Mouse (Mus musculus): ENCODE results near the gene Krt26. TPM values are rescaled to one million over a fixed set of nuclear protein-coding genes. Genes with fewer than 3 reads are reported as not detected.

Gene Krt26
- polyA plus RNA-seq, 1 experiment from 2014 or later = 0.06 TPM

- H3K27ac ChIP-seq = no peak overlapping the region
- H3K4me3 ChIP-seq (replicated peaks) = no peak overlapping the region
- H3K9me3 ChIP-seq = no peaks in the 10 kb centered on the region
- no peak overlapping the region for H3K4me2 ChIP-seq
- ATAC-seq (ENCODE audit: insufficient read depth, low FRiP score, low read depth) = no peak
- no peaks in the 10 kb centered on the region for H3K27me3 ChIP-seq (replicated peaks)
- WGBS = 34% methylated on average over 2 of the region's 2 CpGs
- H3K4me1 ChIP-seq = no peaks in the 10 kb centered on the region
- H3K9ac ChIP-seq = no peak overlapping the region
- H3K36me3 ChIP-seq = no peaks in the 10 kb centered on the region
These were observed 8.1 kb downstream of the Krt26 start for GRCm38 (mm10) chr11:99329655-99330054.

- Histone ChIP-seq H3K27me3 (replicated peaks) (no peaks in the 10 kb centered on the region), H3K36me3 (no peaks in the 10 kb centered on the region), H3K9me3 (no peaks in the 10 kb centered on the region), H3K4me2 (no peak within 1 kb of the TSS), H3K4me3 (replicated peaks) (no peak within 1 kb of the TSS), H3K4me1 (peaks cover 4% of the 10 kb centered on the region; the same call in 1 of the 2 replicates), H3K9ac (no peak within 1 kb of the TSS), H3K27ac (no peak within 1 kb of the TSS)
- WGBS = 85% methylated on average over 11 of the region's 11 CpGs
- ATAC-seq (ENCODE audit: insufficient read depth, low FRiP score, low read depth) = no peak
These were observed 14.9 kb downstream of the Krt26 start, which contains the start of gene Krt25 for GRCm38 (mm10) chr11:99322851-99323250. Gene Krt25, minus strand, starts transcription at chr11:99322951.

- no peak overlapping the region for H3K4me2 ChIP-seq
- H3K27ac ChIP-seq = no peak overlapping the region
- H3K9me3 ChIP-seq = no peaks in the 10 kb centered on the region
- no peaks in the 10 kb centered on the region for H3K36me3 ChIP-seq
- no peak for ATAC-seq (ENCODE audit: insufficient read depth, low FRiP score, low read depth)
- 87% methylated on average over 14 of the region's 14 CpGs for WGBS
- no peaks in the 10 kb centered on the region for H3K27me3 ChIP-seq (replicated peaks)
- H3K4me1 ChIP-seq = peaks cover 4% of the 10 kb centered on the region; the same call in 1 of the 2 replicates
- no peak overlapping the region for H3K9ac ChIP-seq
- H3K4me3 ChIP-seq (replicated peaks) = no peak overlapping the region
These were observed 16.7 kb downstream of the Krt26 start for GRCm38 (mm10) chr11:99321094-99321493.

GRCm38 (mm10) chr11:99319127-99319526 is 18.6 kb downstream of the Krt26 start:
- H3K9ac ChIP-seq = no peak overlapping the region
- no peaks in the 10 kb centered on the region for H3K36me3 ChIP-seq
- H3K9me3 ChIP-seq = no peaks in the 10 kb centered on the region
- no peaks in the 10 kb centered on the region for H3K27me3 ChIP-seq (replicated peaks)
- H3K4me3 ChIP-seq (replicated peaks) = no peak overlapping the region
- ATAC-seq (ENCODE audit: insufficient read depth, low FRiP score, low read depth) = no peak
- no peak overlapping the region for H3K27ac ChIP-seq
- WGBS = 37% methylated on average over 9 of the region's 9 CpGs
- H3K4me1 ChIP-seq = peaks cover 4% of the 10 kb centered on the region; the same call in 1 of the 2 replicates
- H3K4me2 ChIP-seq = 0 out of 2 replicates have a peak overlapping the region, but pooled peaks have one; percentile 13

GRCm38 (mm10) chr11:99316543-99316942 is 21.2 kb downstream of the Krt26 start:
- H3K9ac ChIP-seq = no peak overlapping the region
- 41% methylated on average over 8 of the region's 8 CpGs for WGBS
- H3K36me3 ChIP-seq = no peaks in the 10 kb centered on the region
- no peak overlapping the region for H3K4me3 ChIP-seq (replicated peaks)
- ATAC-seq (ENCODE audit: insufficient read depth, low FRiP score, low read depth) = no peak
- H3K4me1 ChIP-seq = peaks cover 8% of the 10 kb centered on the region; the same call in 1 of the 2 replicates
- no peaks in the 10 kb centered on the region for H3K27me3 ChIP-seq (replicated peaks)
- H3K9me3 ChIP-seq = no peaks in the 10 kb centered on the region
- H3K27ac ChIP-seq = no peak overlapping the region
- H3K4me2 ChIP-seq = no peak overlapping the region

GRCm38 (mm10) chr11:99314594-99314993 is 23.2 kb downstream of the Krt26 start:
- no peaks in the 10 kb centered on the region for H3K9me3 ChIP-seq
- 66% methylated on average over 2 of the region's 2 CpGs for WGBS
- H3K9ac ChIP-seq = no peak overlapping the region
- no peaks in the 10 kb centered on the region for H3K27me3 ChIP-seq (replicated peaks)
- no peak overlapping the region for H3K4me2 ChIP-seq
- no peaks in the 10 kb centered on the region for H3K36me3 ChIP-seq
- H3K4me1 ChIP-seq = peaks cover 9% of the 10 kb centered on the region; the same call in 1 of the 2 replicates
- ATAC-seq (ENCODE audit: insufficient read depth, low FRiP score, low read depth) = no peak
- no peak overlapping the region for H3K4me3 ChIP-seq (replicated peaks)
- no peak overlapping the region for H3K27ac ChIP-seq

- Histone ChIP-seq H3K9ac (no peak overlapping the region), H3K4me1 (0 out of 2 replicates have a peak, but pooled peaks cover 5% of the 10 kb centered on the region), H3K36me3 (no peaks in the 10 kb centered on the region), H3K27ac (no peak overlapping the region), H3K9me3 (no peaks in the 10 kb centered on the region), H3K4me2 (no peak overlapping the region), H3K4me3 (replicated peaks) (no peak overlapping the region), H3K27me3 (replicated peaks) (no peaks in the 10 kb centered on the region)
- 65% methylated on average over 1 of the region's 1 CpGs for WGBS
- ATAC-seq (ENCODE audit: insufficient read depth, low FRiP score, low read depth) = no peak
These were observed 26.9 kb downstream of the Krt26 start for GRCm38 (mm10) chr11:99310882-99311281.

- 0 out of 2 replicates have a peak, but pooled peaks cover 5% of the 10 kb centered on the region for H3K4me1 ChIP-seq
- H3K9ac ChIP-seq = no peak overlapping the region
- H3K27me3 ChIP-seq (replicated peaks) = no peaks in the 10 kb centered on the region
- no peak for ATAC-seq (ENCODE audit: insufficient read depth, low FRiP score, low read depth)
- H3K4me2 ChIP-seq = no peak overlapping the region
- H3K4me3 ChIP-seq (replicated peaks) = no peak overlapping the region
- H3K9me3 ChIP-seq = no peaks in the 10 kb centered on the region
- WGBS = 35% methylated on average over 2 of the region's 2 CpGs
- H3K27ac ChIP-seq = no peak overlapping the region
- H3K36me3 ChIP-seq = no peaks in the 10 kb centered on the region
These were observed 30.2 kb downstream of the Krt26 start for GRCm38 (mm10) chr11:99307579-99307978.

- H3K27me3 ChIP-seq (replicated peaks) = no peaks in the 10 kb centered on the region
- no peak for ATAC-seq (ENCODE audit: insufficient read depth, low FRiP score, low read depth)
- no peak overlapping the region for H3K4me2 ChIP-seq
- H3K4me1 ChIP-seq = no peaks in the 10 kb centered on the region
- H3K36me3 ChIP-seq = no peaks in the 10 kb centered on the region
- no peak overlapping the region for H3K27ac ChIP-seq
- WGBS = 41% methylated on average over 5 of the region's 5 CpGs
- no peak overlapping the region for H3K9ac ChIP-seq
- no peaks in the 10 kb centered on the region for H3K9me3 ChIP-seq
- no peak overlapping the region for H3K4me3 ChIP-seq (replicated peaks)
These were observed 42.7 kb downstream of the Krt26 start for GRCm38 (mm10) chr11:99295039-99295438.

- H3K4me1 ChIP-seq = no peaks in the 10 kb centered on the region
- 60% methylated on average over 5 of the region's 5 CpGs for WGBS
- H3K9ac ChIP-seq = no peak overlapping the region
- H3K4me2 ChIP-seq = no peak overlapping the region
- no peaks in the 10 kb centered on the region for H3K27me3 ChIP-seq (replicated peaks)
- no peak overlapping the region for H3K27ac ChIP-seq
- no peaks in the 10 kb centered on the region for H3K36me3 ChIP-seq
- H3K4me3 ChIP-seq (replicated peaks) = no peak overlapping the region
- no peak for ATAC-seq (ENCODE audit: insufficient read depth, low FRiP score, low read depth)
- no peaks in the 10 kb centered on the region for H3K9me3 ChIP-seq
These were observed 44.9 kb downstream of the Krt26 start for GRCm38 (mm10) chr11:99292846-99293245.

GRCm38 (mm10) chr11:99284833-99285312 is 52.9 kb downstream of the Krt26 start, which contains the start of gene Krt24:
Gene Krt24, minus strand, starts transcription at chr11:99285262.
- H3K27ac ChIP-seq = no peak within 1 kb of the TSS
- H3K9ac ChIP-seq = no peak within 1 kb of the TSS
- 33% methylated on average over 11 of the region's 11 CpGs for WGBS

GRCm38 (mm10) chr11:99284011-99284410 is 53.8 kb downstream of the Krt26 start:
- WGBS = 68% methylated on average over 5 of the region's 5 CpGs

More at GRCm38 (mm10) chr11:99284833-99285312, 52.9 kb downstream of the Krt26 start, which contains the start of gene Krt24:
- Histone ChIP-seq H3K4me2 (no peak within 1 kb of the TSS), H3K27me3 (replicated peaks) (no peaks in the 10 kb centered on the region), H3K36me3 (no peaks in the 10 kb centered on the region), H3K4me3 (replicated peaks) (no peak within 1 kb of the TSS), H3K9me3 (no peaks in the 10 kb centered on the region), H3K4me1 (no peaks in the 10 kb centered on the region)
- 0 out of 2 replicates have a peak, but pooled peaks have one; percentile 2 for ATAC-seq (ENCODE audit: insufficient read depth, low FRiP score, low read depth)

More at GRCm38 (mm10) chr11:99284011-99284410, 53.8 kb downstream of the Krt26 start:
- H3K27me3 ChIP-seq (replicated peaks) = no peaks in the 10 kb centered on the region
- no peaks in the 10 kb centered on the region for H3K9me3 ChIP-seq
- H3K27ac ChIP-seq = no peak overlapping the region
- H3K4me3 ChIP-seq (replicated peaks) = no peak overlapping the region
- no peak for ATAC-seq (ENCODE audit: insufficient read depth, low FRiP score, low read depth)
- no peaks in the 10 kb centered on the region for H3K36me3 ChIP-seq
- no peak overlapping the region for H3K4me2 ChIP-seq
- no peaks in the 10 kb centered on the region for H3K4me1 ChIP-seq
- no peak overlapping the region for H3K9ac ChIP-seq
